Mouse (Mus musculus) left cerebral cortex, postnatal 14 days (tissue): ENCODE results near the gene Dnmt3a. TPM values are rescaled to one million over a fixed set of nuclear protein-coding genes. Genes with fewer than 3 reads are reported as not detected.

Experiments used
- DNase-seq, 2 experiments: peaks; one replicate each; pipeline ENCODE4 v3.0.0; 2021 to 2022; ENCODE audit warnings: low spot score in 2 of 2, mixed read lengths in 1 of 2
- intact Hi-C: fragments of 180-260 bp; cut with DNase I; formaldehyde crosslinking; loops from one replicate; pipeline ENCODE4 v1.15.1; 2025
- total RNA-seq, 2 experiments: library from RNA; stranded (reverse); gene quantifications; 2 replicates each; pipeline ENCODE4 v1.2.3; 2021

The Dnmt3a gene
- total RNA-seq, 2 experiments from 2014 or later: 337 to 343 TPM

DNA sequence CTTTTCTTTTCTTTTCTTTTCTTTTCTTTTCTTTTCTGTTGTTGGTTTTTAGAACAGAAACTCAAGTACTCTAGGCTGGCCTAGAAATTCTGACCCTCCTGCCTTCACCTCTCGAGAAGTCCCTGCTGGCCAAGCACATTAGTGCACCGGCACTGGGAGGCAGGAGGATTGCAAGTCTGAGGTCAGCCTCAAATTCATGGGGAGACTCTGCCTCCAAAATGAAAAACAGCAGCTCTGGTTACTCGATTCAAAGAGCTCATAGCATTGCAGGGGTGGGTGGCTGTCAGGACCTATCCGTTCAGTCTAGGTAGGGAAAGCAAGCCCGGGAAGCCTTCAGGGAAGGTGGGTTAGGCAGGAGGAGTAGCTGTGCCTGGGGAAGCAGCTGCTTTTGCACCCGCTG is 37.0 kb downstream of the Dnmt3a start:
- intact Hi-C loops: no loop called here
- no peak for DNase-seq

DNA sequence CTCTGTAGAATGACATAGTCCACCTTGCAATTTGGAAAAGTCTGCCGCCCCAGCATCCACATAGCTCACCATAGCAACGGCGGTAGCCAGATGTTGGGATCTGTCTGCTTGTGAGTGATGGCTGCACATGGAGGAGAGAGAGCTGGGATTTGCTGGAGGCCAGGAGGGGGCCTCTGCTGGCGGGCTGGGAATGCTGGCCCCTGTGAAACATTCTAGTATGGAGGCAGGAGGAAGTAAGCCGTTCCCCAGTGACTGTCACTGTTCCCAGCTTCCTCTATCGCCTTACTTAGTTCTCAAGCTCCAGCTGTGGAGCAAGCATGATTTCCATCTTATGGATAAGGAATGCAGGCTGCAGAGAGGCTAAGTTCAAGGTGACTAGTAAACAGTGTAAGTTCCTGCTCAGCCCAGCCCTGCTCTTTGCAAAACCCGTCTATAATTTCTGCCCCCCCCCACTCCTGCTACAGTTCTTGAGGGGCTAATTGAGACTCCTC is 37.6 kb downstream of the Dnmt3a start:
- intact Hi-C loops: no loop called here
- DNase-seq: no peak

DNA sequence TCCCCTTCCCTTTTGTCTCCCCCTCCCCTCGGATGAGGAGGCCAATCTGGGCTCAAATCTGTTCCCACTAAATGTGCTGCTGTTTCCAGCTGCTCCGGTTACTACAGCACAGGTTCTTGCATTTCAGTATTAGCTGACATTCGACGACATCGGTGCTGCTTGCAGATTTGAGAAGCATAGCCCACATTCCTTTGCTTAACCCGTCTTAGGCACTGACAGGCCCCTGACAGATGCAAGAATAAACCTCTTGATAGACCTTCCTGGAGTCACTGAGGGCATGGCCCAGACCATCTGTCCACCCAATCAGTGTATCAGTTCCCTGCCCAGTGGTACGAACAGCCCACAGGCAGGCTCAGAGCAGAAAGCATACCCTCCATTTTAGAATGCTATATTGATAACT is 38.1 kb downstream of the Dnmt3a start:
- intact Hi-C loops: no loop called here
- no peak for DNase-seq

DNA sequence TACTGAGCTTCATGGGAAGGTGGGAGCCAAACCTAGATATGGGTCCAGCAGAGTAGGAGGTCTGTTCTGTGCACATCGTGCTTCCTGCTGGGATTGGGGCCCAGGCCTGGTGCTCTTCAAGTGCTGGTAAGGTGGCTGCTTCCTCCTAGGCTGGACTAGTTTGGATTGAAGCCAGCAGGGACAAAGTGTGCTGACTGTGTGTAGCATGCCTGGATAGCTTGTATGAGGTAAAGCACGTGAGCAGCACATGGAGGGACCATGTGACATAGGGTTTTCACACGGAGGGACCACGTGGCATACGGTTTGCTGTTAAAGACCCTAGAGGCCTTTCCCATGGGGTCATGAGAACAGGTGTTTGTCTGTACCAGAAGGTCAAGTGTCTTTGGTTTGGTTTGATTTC is 38.5 kb downstream of the Dnmt3a start:
- no peak for DNase-seq
- intact Hi-C loops: no loop called here

DNA sequence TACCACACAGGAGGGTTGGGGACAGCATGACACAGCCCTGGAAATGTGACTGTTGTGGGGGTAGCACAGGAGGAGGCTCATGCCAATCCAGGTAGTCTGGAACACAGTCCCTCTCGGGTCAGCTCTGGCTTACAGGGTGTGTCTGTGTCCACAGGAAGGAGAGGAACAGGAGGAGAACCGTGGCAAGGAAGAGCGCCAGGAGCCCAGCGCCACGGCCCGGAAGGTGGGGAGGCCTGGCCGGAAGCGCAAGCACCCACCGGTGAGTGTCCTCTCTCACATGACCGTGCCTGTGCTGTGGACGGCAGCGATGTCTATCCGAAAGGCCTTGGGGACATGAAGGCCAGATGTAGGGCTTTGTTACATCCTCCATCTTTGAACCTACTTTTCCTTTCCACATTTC is 43.7 kb downstream of the Dnmt3a start:
- DNase-seq: no peak
- intact Hi-C loops: no loop called here

DNA sequence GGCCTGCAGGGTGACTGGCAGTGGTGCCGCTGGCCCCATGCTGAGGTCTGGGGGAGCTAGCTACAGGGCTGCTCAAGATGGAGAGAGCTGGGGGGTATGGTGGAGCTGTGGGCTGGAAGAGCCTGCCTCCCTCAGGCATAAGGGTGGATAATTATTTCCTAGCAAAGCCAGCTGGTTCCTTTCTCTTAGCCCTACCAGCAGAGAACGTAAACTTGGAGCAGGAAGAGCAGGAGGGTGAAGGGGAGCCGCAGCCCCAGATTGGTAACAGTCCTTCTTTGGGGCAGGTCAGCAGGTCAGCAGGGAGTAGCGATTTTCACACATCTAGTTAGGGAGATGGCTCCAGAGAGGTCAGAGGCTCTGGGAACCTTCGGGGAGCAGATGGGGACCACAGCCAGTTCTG is 44.4 kb downstream of the Dnmt3a start:
- intact Hi-C loops: no loop called here
- no peak for DNase-seq

DNA sequence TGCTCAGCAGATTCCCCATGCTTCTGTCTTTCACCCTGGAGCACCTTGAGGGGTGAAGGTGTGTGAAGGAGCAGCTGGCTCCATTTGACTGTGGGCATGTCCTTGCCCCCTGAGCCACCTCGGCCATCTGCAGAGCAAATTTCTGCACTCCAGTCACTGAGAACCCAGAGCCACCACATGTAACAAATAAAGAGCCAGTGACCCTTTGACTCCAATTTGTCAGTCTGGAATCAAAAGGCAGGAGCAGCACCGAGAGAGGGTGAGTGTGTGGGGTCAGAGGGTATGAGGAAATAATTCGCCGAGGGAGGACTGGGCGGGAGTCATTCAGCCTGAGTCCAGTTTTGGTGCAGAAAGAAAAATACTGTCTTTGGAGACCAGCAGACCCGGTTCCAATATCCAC is 44.9 kb downstream of the Dnmt3a start:
- intact Hi-C loops: no loop called here
- no peak for DNase-seq

DNA sequence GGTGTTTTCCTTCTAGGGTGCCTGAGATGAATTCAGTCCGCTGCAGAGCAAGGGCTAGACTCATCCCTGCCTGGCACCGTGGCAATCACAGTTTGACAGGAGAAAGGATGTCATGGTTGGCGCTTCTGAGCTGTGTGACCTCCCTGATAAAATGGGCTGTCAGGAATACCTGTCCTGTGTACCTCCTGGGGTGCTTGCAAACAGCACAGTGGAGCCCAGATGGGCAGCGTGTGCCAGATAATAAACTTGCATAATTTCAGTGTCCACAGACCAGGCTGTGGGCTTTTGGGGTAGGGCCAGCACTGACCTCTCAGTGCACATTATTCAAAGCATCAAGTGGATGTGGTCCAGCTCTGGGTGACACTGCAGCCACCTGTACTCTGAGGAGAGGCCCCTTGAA is 45.4 kb downstream of the Dnmt3a start:
- DNase-seq: no peak
- intact Hi-C loops: no loop called here

DNA sequence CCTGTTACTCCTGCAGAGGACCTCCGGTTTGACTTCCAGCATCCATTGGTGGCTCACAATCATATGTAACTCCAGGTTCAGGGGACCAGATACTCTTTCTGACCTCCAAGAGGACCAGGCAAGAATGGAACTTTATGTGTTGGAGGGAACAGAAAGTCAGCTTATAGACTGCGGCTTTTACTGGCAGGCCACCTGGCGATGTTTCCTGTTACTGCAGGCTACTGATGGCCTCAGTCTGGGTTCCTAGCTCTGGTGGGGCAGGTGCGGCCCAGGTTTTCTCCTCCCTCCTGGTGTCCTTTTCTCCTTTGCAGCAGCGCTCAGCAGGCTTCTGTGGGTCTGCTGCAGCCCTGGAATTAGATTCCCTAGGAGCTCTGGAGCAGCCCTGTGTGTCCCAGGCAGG is 46.7 kb downstream of the Dnmt3a start:
- DNase-seq: no peak
- intact Hi-C loops: no loop called here

DNA sequence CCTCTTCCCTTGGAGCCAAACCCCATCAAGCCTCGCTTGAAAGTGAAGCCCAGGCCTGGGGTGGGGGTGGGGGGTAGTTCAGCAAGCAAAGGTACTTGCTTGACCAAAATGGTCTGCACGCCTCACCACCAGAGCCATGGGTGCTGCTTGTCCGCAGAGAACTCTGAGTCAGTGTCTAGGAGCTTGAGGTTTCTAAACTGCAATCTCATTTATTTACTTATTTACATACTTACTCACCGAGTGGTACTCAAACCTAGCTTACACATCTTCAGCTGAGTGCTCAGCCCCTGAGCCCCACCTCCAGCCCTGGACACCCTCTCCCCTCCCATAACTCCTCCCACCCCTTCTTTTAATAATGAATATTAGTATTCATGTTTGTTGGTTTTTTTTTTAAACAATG is 48.6 kb downstream of the Dnmt3a start:
- intact Hi-C loops: no loop called here
- no peak for DNase-seq

DNA sequence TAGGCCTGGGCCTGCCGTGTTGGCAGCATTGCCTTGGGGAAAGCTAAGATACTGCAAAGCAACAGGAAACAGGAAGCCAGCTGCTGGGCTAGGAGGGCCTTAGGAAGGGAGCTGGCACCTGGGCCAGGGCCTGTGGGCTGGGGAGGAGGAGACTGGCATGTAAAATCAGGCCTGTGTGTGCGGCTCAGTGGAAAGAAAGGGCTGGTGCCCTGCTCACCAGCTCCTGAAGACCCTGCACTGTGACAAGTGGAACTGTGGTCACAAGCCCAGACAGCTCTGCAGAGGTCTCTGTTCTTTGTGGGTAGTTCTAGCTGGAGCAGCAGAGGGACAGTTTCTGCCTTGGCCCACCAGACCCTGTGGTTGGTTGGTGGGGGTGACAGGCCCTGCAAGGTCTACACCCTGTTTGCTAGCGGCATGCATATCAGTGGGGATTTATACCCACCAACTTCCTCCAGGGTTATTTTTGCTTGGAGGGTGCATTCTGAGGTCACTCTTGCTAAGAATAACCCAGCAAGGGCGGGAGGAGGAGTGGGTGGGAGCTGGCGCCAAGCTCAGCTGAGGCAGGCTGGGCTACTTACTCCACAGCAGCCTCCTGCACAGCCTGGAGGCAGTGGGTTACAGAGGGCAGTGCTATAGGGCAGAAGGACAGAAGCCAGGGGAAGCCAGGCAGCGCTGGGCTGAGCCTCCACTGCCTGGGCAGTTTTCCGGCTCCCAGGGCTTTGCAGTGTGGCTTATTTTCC is 50.1 kb downstream of the Dnmt3a start:
- intact Hi-C loops: no loop called here
- peak; percentile 65 to 81 for DNase-seq

DNA sequence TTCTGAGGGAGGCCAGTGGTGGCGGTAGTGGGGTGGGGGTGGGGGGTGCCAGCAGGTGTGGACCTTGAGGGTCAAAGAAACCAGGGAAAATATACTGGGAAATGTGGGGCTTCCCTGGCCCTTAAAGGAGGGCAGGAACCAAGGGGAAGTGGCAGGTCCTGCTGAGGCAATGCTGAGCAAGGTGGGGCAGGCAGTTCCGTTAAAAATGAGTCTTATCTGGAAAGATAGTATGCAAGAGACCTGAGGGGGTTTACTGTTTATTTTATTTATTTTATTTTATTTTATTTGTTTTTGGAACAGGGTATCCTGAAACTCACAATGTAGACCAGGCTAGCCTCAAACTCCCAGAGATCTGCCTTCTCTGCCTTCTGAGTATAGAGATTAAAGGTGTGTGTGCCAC is 50.9 kb downstream of the Dnmt3a start:
- intact Hi-C loops: no loop called here

DNA sequence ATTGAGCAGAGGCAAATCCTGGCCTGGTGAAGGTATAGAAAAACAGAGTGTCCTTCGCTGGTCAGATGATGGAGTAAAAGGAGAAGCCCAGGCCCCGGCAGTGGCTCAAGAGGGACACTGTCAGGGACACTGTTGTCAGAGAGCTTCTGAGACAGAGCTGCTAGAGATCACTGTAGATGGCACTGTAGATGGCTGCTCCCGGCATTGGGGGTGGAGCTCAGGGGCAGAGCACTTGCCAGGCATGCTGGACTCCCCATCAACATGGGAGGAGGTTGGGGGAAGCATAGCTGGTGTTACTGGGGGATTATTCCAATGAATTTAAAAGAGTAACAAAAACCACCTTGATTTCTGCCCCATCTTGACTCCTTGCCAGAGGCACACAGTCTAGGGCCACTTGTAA is 51.4 kb downstream of the Dnmt3a start:
- intact Hi-C loops: no loop called here

More for the DNA sequence above, 50.9 kb downstream of the Dnmt3a start:
- DNase-seq: no peak

DNA sequence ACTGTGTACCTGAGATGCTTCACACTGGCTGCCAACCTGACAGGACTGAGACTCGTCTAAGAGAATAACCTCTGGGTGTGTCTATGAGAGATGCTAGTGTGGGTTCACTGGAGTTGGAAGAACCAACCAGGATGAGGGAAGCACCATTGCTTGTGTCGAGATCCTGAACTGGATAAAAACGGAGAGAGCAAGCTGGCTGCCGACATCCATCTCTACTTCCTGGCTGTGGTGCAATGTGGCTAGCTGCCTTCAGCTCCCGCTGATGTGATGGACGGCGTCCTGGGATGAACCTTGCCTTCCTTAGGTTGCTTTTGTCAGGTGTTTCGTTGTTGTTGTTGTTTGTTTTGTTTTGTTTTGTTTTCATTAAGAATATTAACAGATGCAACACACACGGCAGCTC is 52.0 kb downstream of the Dnmt3a start:
- intact Hi-C loops: no loop called here
- DNase-seq: no peak

More for the DNA sequence above, 51.4 kb downstream of the Dnmt3a start:
- DNase-seq: no peak

DNA sequence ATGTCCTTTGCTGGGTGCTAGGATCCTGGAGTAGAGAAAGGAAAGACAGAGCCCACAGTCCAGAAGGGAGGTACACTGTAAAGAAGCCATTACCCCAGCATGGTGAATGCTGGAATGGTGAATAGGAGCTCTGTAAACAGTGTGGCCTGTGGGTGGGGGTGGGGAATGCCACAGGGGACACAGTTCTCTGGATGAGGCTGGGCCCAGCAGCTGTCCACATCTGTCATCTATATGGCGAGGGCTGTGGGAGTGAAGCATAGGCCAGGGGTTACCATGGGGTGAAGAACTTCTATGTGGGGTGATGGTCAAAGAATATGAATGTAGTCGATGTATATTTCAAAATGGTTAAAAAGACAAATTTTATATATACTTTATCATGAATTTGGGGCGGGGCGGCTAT is 52.9 kb downstream of the Dnmt3a start:
- no peak for DNase-seq
- intact Hi-C loops: no loop called here

DNA sequence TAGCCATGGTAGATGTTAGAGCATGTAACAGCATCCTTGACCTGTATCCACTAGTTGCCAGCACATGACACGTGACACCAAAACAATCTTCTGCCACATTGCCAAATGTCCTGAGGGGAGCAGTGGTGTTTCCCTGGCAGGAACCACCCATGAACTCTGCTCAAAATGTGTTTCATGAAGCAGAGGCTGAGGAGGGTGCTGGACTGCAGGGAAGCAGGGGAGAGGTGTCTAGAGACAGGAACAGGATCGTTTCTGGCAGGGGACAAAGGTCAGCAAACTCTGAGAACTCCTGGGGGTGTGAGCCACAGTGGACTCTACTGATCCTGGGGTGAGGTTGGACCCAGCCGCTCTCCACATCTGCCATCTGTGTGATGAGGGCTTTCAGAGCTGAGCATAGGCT is 53.7 kb downstream of the Dnmt3a start:
- intact Hi-C loops: no loop called here
- no peak for DNase-seq

DNA sequence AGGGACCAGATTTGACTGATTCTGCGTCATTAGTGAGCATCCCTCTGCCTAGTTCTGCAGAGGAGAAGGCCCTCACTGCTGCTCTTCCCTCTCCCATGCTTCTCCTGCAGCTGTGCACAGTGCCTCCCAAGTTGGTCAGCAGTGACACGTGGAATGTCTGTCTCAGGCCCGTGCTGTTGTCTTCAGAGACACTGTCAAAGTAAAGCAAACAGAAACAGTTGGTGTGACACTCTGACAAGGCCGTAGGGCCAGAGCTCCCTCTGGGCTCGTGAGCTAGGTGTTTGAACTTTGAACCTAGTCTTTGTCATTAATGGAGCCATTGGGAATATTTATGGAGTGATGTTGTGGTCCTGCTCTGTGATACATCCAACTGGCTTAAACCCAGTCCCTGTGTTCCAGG is 54.2 kb downstream of the Dnmt3a start:
- no peak for DNase-seq
- intact Hi-C loops: no loop called here

DNA sequence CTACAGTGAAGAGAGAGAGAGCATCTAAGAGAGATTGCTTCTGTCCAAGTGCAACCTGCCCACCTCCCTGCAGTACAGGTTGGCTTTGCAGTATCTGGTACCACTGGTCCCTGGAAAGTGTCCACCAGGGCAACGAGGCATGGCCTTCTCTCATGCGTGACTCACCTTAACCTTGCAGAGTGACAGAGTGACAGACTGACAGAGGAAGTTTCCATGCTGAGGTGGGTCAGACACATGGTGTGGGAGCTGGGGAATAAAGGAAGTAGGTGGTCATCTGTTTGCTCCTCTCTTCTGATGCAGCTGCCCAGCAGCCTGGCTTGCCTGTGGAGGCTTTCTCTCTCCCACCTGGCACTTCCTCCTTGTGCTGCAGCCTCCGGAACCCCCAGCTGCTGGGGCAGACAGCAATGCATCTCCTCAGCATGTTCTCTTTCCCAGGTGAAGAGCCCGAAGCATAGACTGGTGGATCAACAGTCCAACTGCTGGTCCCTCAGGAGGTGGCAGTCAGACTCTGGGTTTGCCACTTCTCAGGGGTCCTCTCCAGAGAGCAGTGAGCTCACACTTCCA is 55.9 kb downstream of the Dnmt3a start:
- intact Hi-C loops: no loop called here
- no peak for DNase-seq

DNA sequence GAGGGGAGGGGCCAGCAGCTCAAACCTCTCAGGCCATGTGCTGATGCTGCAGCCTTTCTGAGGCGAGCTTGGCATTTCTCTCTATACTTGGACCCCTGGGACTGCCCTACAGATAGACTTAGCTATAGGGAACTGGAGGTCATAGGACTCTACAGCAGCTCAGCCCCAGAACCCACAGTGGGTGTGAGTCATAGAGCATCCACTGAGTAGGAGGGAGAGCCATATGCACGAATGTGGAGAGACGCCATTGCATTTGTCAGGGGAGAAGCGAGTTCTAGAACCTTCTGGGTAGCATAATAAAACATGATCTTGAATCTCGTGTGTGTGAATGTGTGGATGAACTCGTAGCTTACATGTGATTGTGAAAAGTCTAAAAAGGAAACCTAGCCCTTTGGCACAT is 56.4 kb downstream of the Dnmt3a start:
- intact Hi-C loops: no loop called here
- DNase-seq: no peak

DNA sequence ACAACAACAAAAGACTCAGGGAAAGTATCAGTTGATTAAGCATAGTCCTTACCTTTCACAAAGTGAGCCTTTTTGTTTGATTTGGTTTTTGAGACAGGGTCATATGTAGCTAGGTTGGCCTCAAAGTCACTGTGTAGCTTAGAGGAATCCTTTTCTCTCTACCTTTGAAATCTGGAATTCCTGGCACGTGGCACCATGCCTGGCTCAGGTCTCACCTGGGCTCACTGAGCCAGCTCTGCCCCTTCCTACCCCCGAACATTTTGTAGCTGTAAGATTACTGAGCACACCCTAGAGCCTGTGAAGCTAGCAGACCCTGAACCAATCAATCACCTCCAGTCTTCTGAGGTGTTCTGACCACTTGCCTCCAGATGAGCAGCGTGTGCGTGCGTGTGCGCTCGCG is 58.4 kb downstream of the Dnmt3a start:
- no peak for DNase-seq
- intact Hi-C loops: no loop called here

DNA sequence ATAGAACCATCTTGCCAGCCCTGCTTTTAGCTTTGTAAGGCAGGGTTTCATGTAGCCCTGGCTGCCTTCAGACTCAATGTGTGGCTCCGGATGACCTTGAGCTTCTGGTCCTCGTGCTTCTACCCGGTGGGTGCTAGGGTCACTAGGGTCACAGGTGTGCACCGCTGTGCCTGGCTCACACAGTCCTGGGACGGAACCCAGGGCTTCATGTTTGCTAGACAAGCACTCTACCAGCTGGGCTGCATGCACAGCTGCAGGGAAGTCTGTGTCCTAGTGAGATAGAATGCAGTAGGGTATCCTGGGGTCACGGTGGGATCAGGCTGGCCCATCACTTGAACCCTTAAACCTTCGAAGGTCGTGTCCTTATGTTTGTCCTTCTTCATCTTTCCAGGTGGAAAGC is 59.8 kb downstream of the Dnmt3a start:
- intact Hi-C loops: no loop called here
- DNase-seq: no peak
